Mouse (Mus musculus) cortical plate, adult 2 months (tissue): Measurements from ENCODE around the gene Kcnj5. TPM values are rescaled to one million over a fixed set of nuclear protein-coding genes. Genes with fewer than 3 reads are reported as not detected.

ENCODE experiments used
- H3K27ac ChIP-seq: fragments of 200-500 bp; 2 replicates; pipeline ENCODE4 v1.5.1; 2012; ENCODE audit warnings: low read length, control low read depth, inconsistent platforms; ENCODE audit not compliant: insufficient read depth
- H3K4me1 ChIP-seq: fragments of 200-500 bp; 2 replicates; pipeline ENCODE4 v1.6.1; 2011; ENCODE audit warnings: low read length; ENCODE audit not compliant: control insufficient read depth, insufficient read depth
- H3K4me3 ChIP-seq: fragments of 200-500 bp; 2 replicates; pipeline ENCODE4 v1.5.1; 2011; ENCODE audit warnings: mild to moderate bottlenecking, low read length, control low read depth; ENCODE audit not compliant: insufficient read depth
- CTCF ChIP-seq: fragments of 200-500 bp; IDR thresholded peaks from 2 replicates; pipeline ENCODE4 v1.5.1; 2011; ENCODE audit warnings: mild to moderate bottlenecking, control low read depth, low read length; ENCODE audit not compliant: insufficient read depth; ENCODE audit errors: extremely low read depth
- POLR2A ChIP-seq: fragments of 200-500 bp; IDR thresholded peaks from 2 replicates; pipeline ENCODE4 v1.6.1; 2011; ENCODE audit warnings: mild to moderate bottlenecking, low read length, control low read depth; ENCODE audit not compliant: insufficient read depth; ENCODE audit errors: extremely low read depth
- polyA plus RNA-seq: library from polyadenylated mRNA; depleted of rRNA; stranded (reverse); fragments of >200 nt; gene quantifications from 2 replicates; pipeline ENCODE4 v1.2.3, GENCODE M21; 2012; rRNA removed

Gene Kcnj5
- 0.32 and 0.42 TPM in 2 replicates for polyA plus RNA-seq

- no peak within 1 kb of the TSS for H3K27ac ChIP-seq
- H3K4me1 ChIP-seq = no peaks in the 10 kb centered on the region; the same call in 1 of the 2 replicates
- TF ChIP-seq POLR2A (no peak), CTCF (no peak)
- 0 out of 2 replicates have a peak within 1 kb of the TSS, but pooled peaks have one; percentile 25 for H3K4me3 ChIP-seq
Measured at GRCm38 (mm10) chr9:32344051-32344450, at the start of gene Kcnj5. Gene Kcnj5 (minus strand): TSS chr9:32344350.

GRCm38 (mm10) chr9:32392716-32393115 lies 48.6 kb upstream of the Kcnj5 start:
- 0 out of 2 replicates have a peak, but pooled peaks cover 2% of the 10 kb centered on the region for H3K4me1 ChIP-seq
- H3K27ac ChIP-seq = no peak overlapping the region
- TF ChIP-seq POLR2A (no peak), CTCF (no peak)
- H3K4me3 ChIP-seq = no peak overlapping the region

GRCm38 (mm10) chr9:32391701-32392100 lies 47.6 kb upstream of the Kcnj5 start:
- 0 out of 2 replicates have a peak, but pooled peaks cover 2% of the 10 kb centered on the region for H3K4me1 ChIP-seq
- no peak overlapping the region for H3K4me3 ChIP-seq
- no peak overlapping the region for H3K27ac ChIP-seq
- TF ChIP-seq CTCF (no peak), POLR2A (no peak)

GRCm38 (mm10) chr9:32391092-32391491 lies 46.9 kb upstream of the Kcnj5 start:
- Histone ChIP-seq H3K27ac (no peak overlapping the region), H3K4me1 (0 out of 2 replicates have a peak, but pooled peaks cover 2% of the 10 kb centered on the region), H3K4me3 (no peak overlapping the region)
- TF ChIP-seq CTCF = no peak
- TF ChIP-seq POLR2A = no peak

- TF ChIP-seq POLR2A = no peak
- TF ChIP-seq CTCF = peak; percentile 41
- H3K4me1 ChIP-seq = 0 out of 2 replicates have a peak, but pooled peaks cover 2% of the 10 kb centered on the region
- H3K4me3 ChIP-seq = no peak overlapping the region
- H3K27ac ChIP-seq = no peak overlapping the region
Measured at GRCm38 (mm10) chr9:32388120-32388519, 44.0 kb upstream of the Kcnj5 start.

GRCm38 (mm10) chr9:32384906-32385305 lies 40.8 kb upstream of the Kcnj5 start:
- Histone ChIP-seq H3K4me1 (no peaks in the 10 kb centered on the region), H3K4me3 (no peak overlapping the region), H3K27ac (no peak overlapping the region)
- TF ChIP-seq POLR2A (no peak), CTCF (no peak)

- no peak overlapping the region for H3K4me3 ChIP-seq
- no peaks in the 10 kb centered on the region for H3K4me1 ChIP-seq
- H3K27ac ChIP-seq = no peak overlapping the region
- no peak for TF ChIP-seq CTCF
- TF ChIP-seq POLR2A = no peak
Measured at GRCm38 (mm10) chr9:32376863-32377590, 32.9 kb upstream of the Kcnj5 start.

GRCm38 (mm10) chr9:32376031-32376430 lies 31.9 kb upstream of the Kcnj5 start:
- TF ChIP-seq CTCF (no peak), POLR2A (no peak)
- Histone ChIP-seq H3K27ac (no peak overlapping the region), H3K4me3 (no peak overlapping the region), H3K4me1 (no peaks in the 10 kb centered on the region)

- no peak overlapping the region for H3K4me3 ChIP-seq
- no peak for TF ChIP-seq POLR2A
- no peak for TF ChIP-seq CTCF
- no peak overlapping the region for H3K27ac ChIP-seq
- no peaks in the 10 kb centered on the region for H3K4me1 ChIP-seq
Measured at GRCm38 (mm10) chr9:32373656-32374055, 29.5 kb upstream of the Kcnj5 start.

GRCm38 (mm10) chr9:32372202-32372601 lies 28.1 kb upstream of the Kcnj5 start, which contains the start of gene Kcnj1:
Gene Kcnj1 (plus strand): TSS chr9:32372493.
- Histone ChIP-seq H3K27ac (no peak within 1 kb of the TSS), H3K4me3 (no peak within 1 kb of the TSS), H3K4me1 (no peaks in the 10 kb centered on the region)
- TF ChIP-seq CTCF (no peak), POLR2A (no peak)
